Mouse (Mus musculus) kidney, embryonic 15.5 days (tissue): ENCODE results near the gene Tgm5. TPM values are rescaled to one million over a fixed set of nuclear protein-coding genes. Genes with fewer than 3 reads are reported as not detected.

ENCODE experiments used
- ATAC-seq: fragments of 200-750 bp; cut with Nextera tagmentation; replicated peaks from 2 replicates; pipeline ENCODE4 v1.8.0; 2017; ENCODE audit warnings: moderate TSS enrichment; ENCODE audit not compliant: low FRiP score
- H3K27ac ChIP-seq: fragments of 300-500 bp; sonication (generic); 2 replicates; pipeline ENCODE4 v1.5.1; 2015; ENCODE audit warnings: mild to moderate bottlenecking, inconsistent platforms
- H3K27me3 ChIP-seq: fragments of 300-500 bp; sonication (generic); 2 replicates; pipeline ENCODE4 v1.6.1; 2015; ENCODE audit warnings: inconsistent platforms
- H3K36me3 ChIP-seq: fragments of 300-500 bp; sonication (generic); 2 replicates; pipeline ENCODE4 v1.6.1; 2015; ENCODE audit warnings: inconsistent platforms
- H3K4me1 ChIP-seq: fragments of 300-500 bp; sonication (generic); 2 replicates; pipeline ENCODE4 v1.6.1; 2015; ENCODE audit warnings: inconsistent platforms
- H3K4me2 ChIP-seq: fragments of 300-500 bp; sonication (generic); 2 replicates; pipeline ENCODE4 v1.6.1; 2015; ENCODE audit warnings: moderate library complexity, mild to moderate bottlenecking, inconsistent platforms
- H3K4me3 ChIP-seq: fragments of 300-500 bp; sonication (generic); replicated peaks from 2 replicates; pipeline ENCODE4 v1.5.1; 2015; ENCODE audit warnings: mild to moderate bottlenecking, inconsistent platforms
- H3K9ac ChIP-seq: fragments of 300-500 bp; sonication (generic); 2 replicates; pipeline ENCODE4 v1.6.1; 2015; ENCODE audit warnings: mild to moderate bottlenecking, inconsistent platforms
- H3K9me3 ChIP-seq: fragments of 300-500 bp; sonication (generic); replicated peaks from 2 replicates; pipeline ENCODE4 v1.6.1; 2016; ENCODE audit warnings: inconsistent platforms
- WGBS: fragments of 180-500 bp; shearing (Covaris S2); methylation state at CpG from one replicate; pipeline ENCODE4 v1.1.7; 2015; ENCODE audit warnings: mixed read lengths; 5-methylcytosine and 5-hydroxymethylcytosine counted together
- polyA plus RNA-seq: library from polyadenylated mRNA; unstranded; fragments of >200 nt; fragmentation: Nextera tagmentation; extraction: Ambion mirVana; gene quantifications from 2 replicates; pipeline ENCODE4 v1.2.1, GENCODE M21; 2015

The Tgm5 gene
- polyA plus RNA-seq, 1 experiment from 2014 or later: 7.8 TPM

DNA sequence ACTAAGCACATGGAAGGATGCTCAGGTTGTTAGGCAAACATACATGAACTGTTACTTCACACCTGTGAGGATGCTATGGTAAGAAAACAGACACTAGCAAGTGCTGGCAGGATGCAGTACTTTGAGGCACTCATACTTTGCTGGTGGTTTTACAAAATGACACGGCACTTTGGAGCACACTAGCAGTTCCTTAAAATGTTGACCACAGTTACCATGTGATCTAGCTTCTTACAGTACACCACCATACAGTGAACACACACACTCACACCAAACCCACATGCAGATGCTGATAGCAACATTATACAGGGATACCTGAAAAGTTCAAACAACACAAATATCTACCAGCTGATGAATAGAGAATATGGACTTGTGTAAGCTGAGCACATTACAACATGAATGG is 3.0 kb downstream of the Tgm5 start:
- Histone ChIP-seq H3K27ac (no peak overlapping the region), H3K36me3 (no peaks in the 10 kb centered on the region), H3K9me3 (no peaks in the 10 kb centered on the region), H3K4me1 (peaks cover 11% of the 10 kb centered on the region), H3K9ac (no peak overlapping the region), H3K27me3 (no peaks in the 10 kb centered on the region), H3K4me3 (no peak overlapping the region), H3K4me2 (no peak overlapping the region)
- no peak for ATAC-seq
- 93% methylated on average over 1 of the region's 1 CpGs for WGBS

DNA sequence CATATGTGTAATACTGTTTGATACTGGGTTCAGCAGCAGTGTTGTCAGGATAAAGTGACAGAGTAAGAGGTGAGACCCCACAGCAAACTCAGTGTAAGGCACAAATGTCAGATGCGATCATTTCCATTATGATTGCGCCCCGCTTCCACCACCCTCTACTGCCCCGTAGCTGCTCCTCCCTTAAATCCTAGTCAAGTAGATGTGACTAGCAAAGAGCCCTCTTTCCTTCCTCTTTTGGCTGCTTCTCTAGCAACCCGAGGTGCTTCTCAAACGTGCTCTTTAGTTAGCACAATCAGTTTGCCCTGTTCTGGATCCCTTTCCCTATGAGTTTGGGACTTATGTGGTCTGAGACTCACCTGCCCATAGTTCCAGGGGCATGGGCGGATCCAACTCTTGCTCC is 10.9 kb downstream of the Tgm5 start:
- no peak for ATAC-seq
- H3K27me3 ChIP-seq: no peaks in the 10 kb centered on the region
- no peak overlapping the region for H3K4me3 ChIP-seq
- no peak overlapping the region for H3K27ac ChIP-seq
- no peaks in the 10 kb centered on the region for H3K9me3 ChIP-seq
- H3K9ac ChIP-seq: no peak overlapping the region
- no peaks in the 10 kb centered on the region for H3K4me1 ChIP-seq
- no peak overlapping the region for H3K4me2 ChIP-seq
- no peaks in the 10 kb centered on the region for H3K36me3 ChIP-seq
- 87% methylated on average over 7 of the region's 7 CpGs for WGBS

DNA sequence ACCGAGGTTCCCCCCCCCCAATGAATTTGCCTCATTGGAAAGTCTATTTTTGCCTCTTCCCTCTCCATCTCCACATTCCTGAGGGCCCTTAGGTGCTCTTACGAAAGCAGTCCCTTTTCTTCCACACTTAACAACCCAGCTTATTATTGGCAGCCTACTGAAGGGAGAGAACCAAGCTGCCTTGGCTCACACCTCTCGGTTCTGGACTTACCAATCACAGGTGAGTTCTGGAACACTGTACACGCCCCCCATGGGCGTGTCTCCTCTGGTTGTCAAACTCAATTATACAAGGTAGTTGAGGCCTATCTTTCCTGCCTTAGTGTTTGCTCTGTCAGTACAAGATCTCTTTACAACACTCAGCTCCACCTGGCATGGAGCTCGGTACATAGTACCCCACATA is 13.8 kb downstream of the Tgm5 start:
- ATAC-seq: no peak
- 84% methylated on average over 6 of the region's 6 CpGs for WGBS
- H3K4me2 ChIP-seq: no peak overlapping the region
- H3K36me3 ChIP-seq: no peaks in the 10 kb centered on the region
- H3K9me3 ChIP-seq: no peaks in the 10 kb centered on the region
- no peaks in the 10 kb centered on the region for H3K27me3 ChIP-seq
- H3K27ac ChIP-seq: no peak overlapping the region
- H3K9ac ChIP-seq: no peak overlapping the region
- H3K4me3 ChIP-seq: no peak overlapping the region
- H3K4me1 ChIP-seq: no peaks in the 10 kb centered on the region

DNA sequence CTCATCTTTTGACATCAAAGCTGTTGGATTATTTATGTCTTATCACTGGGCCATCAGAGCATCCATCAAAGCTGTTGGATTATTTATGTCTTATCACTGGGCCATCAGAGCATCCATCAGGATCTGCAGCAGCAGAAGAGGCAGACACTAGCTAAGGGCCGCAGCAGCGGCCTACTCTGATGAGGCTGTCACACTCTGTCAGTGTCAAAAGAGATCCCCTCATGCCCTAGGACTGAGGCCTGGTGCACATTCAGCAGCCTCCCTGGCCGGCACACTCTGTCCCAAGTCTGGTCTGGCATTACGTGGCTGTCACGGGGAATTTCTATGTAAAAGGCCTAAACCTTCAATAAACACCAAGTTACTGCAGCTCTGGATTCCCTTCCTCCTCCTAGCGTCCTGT is 16.1 kb downstream of the Tgm5 start:
- H3K36me3 ChIP-seq: no peaks in the 10 kb centered on the region
- no peak overlapping the region for H3K9ac ChIP-seq
- H3K4me3 ChIP-seq: no peak overlapping the region
- ATAC-seq: no peak
- H3K4me2 ChIP-seq: no peak overlapping the region
- WGBS: 66% methylated on average over 6 of the region's 6 CpGs
- no peaks in the 10 kb centered on the region for H3K4me1 ChIP-seq
- H3K27ac ChIP-seq: no peak overlapping the region
- H3K9me3 ChIP-seq: no peaks in the 10 kb centered on the region
- no peaks in the 10 kb centered on the region for H3K27me3 ChIP-seq

DNA sequence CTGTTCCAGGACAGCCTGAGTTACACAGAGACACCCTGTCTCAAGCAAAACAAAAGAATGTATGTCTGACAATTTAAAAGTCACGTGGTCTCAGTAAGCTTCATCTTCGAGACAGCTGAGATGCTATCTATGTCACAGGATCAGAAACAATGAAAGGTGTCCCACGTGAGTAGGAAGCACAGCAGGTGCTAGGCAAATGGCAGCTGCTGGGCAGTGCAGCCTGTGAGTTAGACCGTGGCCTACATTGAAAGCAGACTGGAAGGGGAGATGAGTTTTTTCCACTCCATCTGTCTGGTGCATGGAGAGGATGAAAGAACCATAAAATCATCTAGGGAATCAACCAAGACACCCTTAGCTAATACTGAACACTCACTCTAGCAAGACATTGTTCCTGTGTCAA is 18.5 kb downstream of the Tgm5 start:
- Histone ChIP-seq H3K4me3 (no peak overlapping the region), H3K4me1 (no peaks in the 10 kb centered on the region), H3K36me3 (no peaks in the 10 kb centered on the region), H3K9me3 (no peaks in the 10 kb centered on the region), H3K27me3 (no peaks in the 10 kb centered on the region), H3K27ac (no peak overlapping the region), H3K9ac (no peak overlapping the region), H3K4me2 (no peak overlapping the region)
- no peak for ATAC-seq
- 74% methylated on average over 4 of the region's 4 CpGs for WGBS

DNA sequence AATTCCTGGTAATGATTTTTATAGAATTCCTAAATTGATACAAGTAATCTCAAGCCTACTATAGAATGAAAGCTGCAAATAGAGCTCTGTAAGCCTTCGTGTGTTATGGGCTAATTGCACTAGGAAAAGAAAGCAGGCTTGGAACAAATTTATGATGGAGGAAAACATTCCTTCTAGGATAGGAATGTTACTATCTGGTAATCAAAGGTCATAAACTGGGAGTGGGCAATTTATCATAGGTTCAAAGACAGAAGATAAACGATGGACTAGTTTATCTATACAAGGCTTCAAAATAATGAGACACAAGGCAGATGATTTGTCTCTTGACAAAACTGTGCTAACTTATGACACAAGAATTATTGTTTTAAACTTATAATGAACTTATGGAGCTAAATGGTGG is 24.3 kb downstream of the Tgm5 start:
- 0 out of 2 replicates have a peak overlapping the region, but pooled peaks have one; percentile 54 for H3K27ac ChIP-seq
- peak; percentile 33; the same call in 1 of the 2 replicates for ATAC-seq
- H3K9me3 ChIP-seq: no peaks in the 10 kb centered on the region
- no peak overlapping the region for H3K4me3 ChIP-seq
- H3K4me1 ChIP-seq: no peaks in the 10 kb centered on the region
- H3K9ac ChIP-seq: no peak overlapping the region
- no peaks in the 10 kb centered on the region for H3K36me3 ChIP-seq
- WGBS: 35% methylated on average over 2 of the region's 2 CpGs
- no peaks in the 10 kb centered on the region for H3K27me3 ChIP-seq
- H3K4me2 ChIP-seq: no peak overlapping the region

DNA sequence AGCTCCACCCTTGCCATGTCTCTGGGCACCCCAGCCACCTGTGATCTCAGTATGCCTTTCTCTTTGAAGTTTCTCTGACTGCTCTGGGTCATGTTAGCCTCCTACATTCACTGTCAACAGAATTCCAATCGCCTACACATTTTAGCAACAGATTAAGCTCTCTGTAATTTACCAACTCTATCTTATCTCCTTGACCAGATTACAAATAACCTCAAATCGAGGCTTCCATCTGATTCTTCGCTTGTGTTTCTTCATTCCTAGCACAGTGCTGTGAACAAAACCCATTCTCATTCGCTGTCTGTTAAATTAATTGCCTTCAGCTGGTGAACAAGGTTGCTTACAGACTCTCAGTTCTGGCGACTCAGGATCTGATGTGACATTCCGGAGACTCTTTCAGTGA is 27.6 kb downstream of the Tgm5 start:
- Histone ChIP-seq H3K36me3 (no peaks in the 10 kb centered on the region), H3K4me2 (no peak overlapping the region), H3K9ac (no peak overlapping the region), H3K27ac (no peak overlapping the region), H3K27me3 (no peaks in the 10 kb centered on the region), H3K4me3 (no peak overlapping the region), H3K4me1 (no peaks in the 10 kb centered on the region), H3K9me3 (no peaks in the 10 kb centered on the region)
- no peak for ATAC-seq
- WGBS: 70% methylated on average over 6 of the region's 6 CpGs

DNA sequence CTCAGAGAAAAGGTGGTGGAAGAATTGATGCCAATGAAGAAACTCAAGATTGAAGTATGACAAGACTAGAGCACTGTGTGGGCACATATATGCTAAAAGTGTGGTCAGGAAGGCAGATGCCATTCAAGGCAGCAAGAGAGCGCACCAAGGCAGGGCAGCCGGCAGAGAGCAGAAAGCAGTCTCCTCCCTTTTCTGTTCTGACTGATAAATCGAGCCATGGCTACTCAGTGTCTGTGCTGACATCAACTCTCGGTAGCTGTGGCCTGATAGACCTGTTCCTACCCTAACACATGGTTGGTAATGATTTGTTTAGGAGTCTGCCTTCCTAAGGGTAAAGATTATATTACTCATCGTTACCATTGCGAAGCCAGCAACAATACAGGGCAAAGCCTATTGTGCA is 29.7 kb downstream of the Tgm5 start:
- Histone ChIP-seq H3K9me3 (no peaks in the 10 kb centered on the region), H3K27me3 (no peaks in the 10 kb centered on the region), H3K4me1 (no peaks in the 10 kb centered on the region), H3K27ac (no peak overlapping the region), H3K4me3 (no peak overlapping the region), H3K4me2 (no peak overlapping the region), H3K9ac (no peak overlapping the region), H3K36me3 (no peaks in the 10 kb centered on the region)
- no peak for ATAC-seq
- 88% methylated on average over 6 of the region's 6 CpGs for WGBS

DNA sequence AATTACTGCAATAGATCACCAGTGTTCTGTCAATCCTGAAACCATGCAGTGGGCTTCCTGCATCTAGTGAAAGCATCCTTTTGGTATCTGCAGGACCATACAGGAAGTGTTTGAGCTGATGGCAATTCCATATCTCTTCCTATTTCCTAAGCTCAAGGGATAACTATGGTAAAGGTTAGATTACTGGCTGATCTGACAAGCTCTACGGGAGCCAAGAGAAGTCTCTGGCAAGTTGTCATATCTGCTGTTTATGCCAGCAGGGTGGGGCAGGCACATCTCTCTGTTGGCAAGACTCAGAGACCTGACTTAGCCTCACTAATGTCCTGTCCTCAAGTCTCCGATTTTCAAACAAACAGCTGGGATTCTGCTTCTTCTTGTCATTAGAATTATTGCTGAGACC is 31.6 kb downstream of the Tgm5 start:
- H3K36me3 ChIP-seq: no peaks in the 10 kb centered on the region
- no peak overlapping the region for H3K4me3 ChIP-seq
- no peak for ATAC-seq
- no peaks in the 10 kb centered on the region for H3K27me3 ChIP-seq
- WGBS: 67% methylated on average over 2 of the region's 2 CpGs
- H3K4me2 ChIP-seq: no peak overlapping the region
- H3K9me3 ChIP-seq: no peaks in the 10 kb centered on the region
- no peak overlapping the region for H3K27ac ChIP-seq
- H3K4me1 ChIP-seq: no peaks in the 10 kb centered on the region
- H3K9ac ChIP-seq: no peak overlapping the region

DNA sequence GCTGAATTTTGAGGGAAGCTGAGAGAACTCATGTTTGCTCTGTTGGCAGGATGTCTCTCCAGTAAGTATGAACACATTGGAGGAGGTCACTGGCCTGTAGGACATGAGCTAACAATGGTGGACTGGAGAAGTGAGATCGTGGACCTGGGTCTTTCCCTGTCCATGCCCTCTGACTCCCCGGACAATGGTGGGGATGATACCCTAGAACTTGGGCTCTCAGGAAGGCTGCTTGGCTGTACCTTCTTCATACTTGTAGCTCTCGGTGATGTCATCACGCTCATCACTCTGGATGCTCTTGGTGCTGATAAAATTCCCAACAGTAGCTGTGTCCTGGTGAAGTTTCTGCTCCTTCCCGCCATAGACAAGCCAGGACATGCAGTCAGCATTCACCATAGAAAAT is 33.5 kb downstream of the Tgm5 start:
- Histone ChIP-seq H3K9ac (no peak overlapping the region), H3K9me3 (no peaks in the 10 kb centered on the region), H3K4me1 (no peaks in the 10 kb centered on the region), H3K4me3 (no peak overlapping the region), H3K27ac (no peak overlapping the region), H3K4me2 (no peak overlapping the region), H3K36me3 (no peaks in the 10 kb centered on the region), H3K27me3 (no peaks in the 10 kb centered on the region)
- ATAC-seq: no peak
- WGBS: 89% methylated on average over 5 of the region's 5 CpGs

DNA sequence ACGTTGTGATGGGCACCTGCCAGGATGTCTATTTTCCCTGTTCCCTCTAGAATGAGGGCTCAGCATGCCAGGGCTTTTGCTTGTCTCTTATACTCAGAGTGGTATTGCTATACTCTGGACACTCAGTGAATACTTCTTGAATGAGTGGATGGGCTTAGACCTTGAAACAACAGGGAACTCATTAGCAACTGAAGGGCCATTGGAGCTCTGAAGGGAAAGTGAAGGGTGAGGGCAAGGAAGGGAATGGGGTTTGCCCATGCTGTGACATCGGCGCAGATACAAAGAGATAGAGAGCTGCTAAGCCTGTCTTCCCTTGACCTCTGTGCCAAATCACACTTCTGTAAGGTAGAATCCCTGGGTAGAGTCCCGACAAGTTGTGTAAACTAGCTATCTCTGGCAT is 40.0 kb downstream of the Tgm5 start:
- no peak overlapping the region for H3K4me3 ChIP-seq
- no peaks in the 10 kb centered on the region for H3K27me3 ChIP-seq
- H3K36me3 ChIP-seq: no peaks in the 10 kb centered on the region
- H3K4me1 ChIP-seq: no peaks in the 10 kb centered on the region
- no peak overlapping the region for H3K27ac ChIP-seq
- H3K9me3 ChIP-seq: no peaks in the 10 kb centered on the region
- H3K9ac ChIP-seq: no peak overlapping the region
- 81% methylated on average over 4 of the region's 4 CpGs for WGBS
- H3K4me2 ChIP-seq: no peak overlapping the region
- no peak for ATAC-seq

DNA sequence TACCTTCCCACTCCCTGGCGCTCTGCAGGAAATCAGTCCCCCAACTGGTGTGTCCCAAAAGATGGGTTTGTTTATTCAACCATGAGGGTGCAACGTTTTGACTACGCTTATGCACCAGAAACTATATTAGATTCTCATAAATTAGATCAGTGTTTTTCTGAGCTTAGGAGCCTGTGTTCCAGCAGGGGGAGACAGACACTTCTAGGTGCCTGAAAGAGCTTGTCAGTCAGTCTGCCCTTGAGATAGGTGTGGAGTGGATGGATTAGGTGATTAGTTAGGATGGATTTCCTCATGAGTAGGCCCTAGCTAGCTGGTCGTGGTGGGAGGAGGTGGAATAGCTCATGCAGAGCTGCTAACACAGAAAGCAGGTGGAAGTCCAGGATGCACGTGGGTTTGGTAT is 44.5 kb downstream of the Tgm5 start:
- Histone ChIP-seq H3K27me3 (no peaks in the 10 kb centered on the region), H3K9ac (no peak overlapping the region), H3K9me3 (no peaks in the 10 kb centered on the region), H3K4me1 (no peaks in the 10 kb centered on the region), H3K36me3 (no peaks in the 10 kb centered on the region), H3K4me2 (no peak overlapping the region), H3K4me3 (no peak overlapping the region), H3K27ac (no peak overlapping the region)
- ATAC-seq: no peak
- 42% methylated on average over 5 of the region's 5 CpGs for WGBS

DNA sequence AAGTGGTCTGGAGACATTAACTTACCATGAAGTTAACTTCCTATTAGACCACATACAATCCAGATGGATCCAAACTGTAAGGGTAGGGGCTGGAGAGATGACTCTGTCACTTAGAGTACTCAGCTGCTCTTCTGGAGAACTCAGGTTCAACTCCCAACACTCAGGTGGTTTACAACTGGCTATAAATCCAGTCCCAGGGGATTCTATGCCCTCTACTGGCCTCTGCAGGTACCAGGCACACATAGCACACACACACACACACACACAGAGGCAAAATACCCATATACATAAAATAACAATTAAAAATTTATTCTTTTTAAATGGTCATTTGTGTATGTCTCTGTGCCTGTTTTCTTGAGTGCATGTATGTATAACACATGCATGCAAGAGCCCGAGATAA is 46.3 kb downstream of the Tgm5 start:
- no peaks in the 10 kb centered on the region for H3K9me3 ChIP-seq
- WGBS: 96% methylated on average over 1 of the region's 1 CpGs
- ATAC-seq: no peak

More for the DNA sequence above, 46.3 kb downstream of the Tgm5 start:
- Histone ChIP-seq H3K4me2 (no peak overlapping the region), H3K27me3 (no peaks in the 10 kb centered on the region), H3K4me1 (no peaks in the 10 kb centered on the region), H3K27ac (no peak overlapping the region), H3K4me3 (no peak overlapping the region), H3K9ac (no peak overlapping the region), H3K36me3 (no peaks in the 10 kb centered on the region)
